Mouse (Mus musculus): Measurements from ENCODE around the gene Setdb2. TPM values are rescaled to one million over a fixed set of nuclear protein-coding genes. Genes with fewer than 3 reads are reported as not detected.

The Setdb2 gene
- 5.4 and 5.6 TPM in 2 replicates for polyA plus RNA-seq (2012; rRNA removed)

GRCm38 (mm10) chr14:59440558-59441471 is at the start of gene Setdb2, which contains the start of gene Cab39l:
Setdb2 (minus strand) TSS chr14:59440884.
Cab39l (plus strand) TSS chr14:59440972.

GRCm38 (mm10) chr14:59395281-59395680 is 45.4 kb downstream of the Setdb2 start, which contains the start of gene Phf11c:
Phf11c (minus strand) TSS chr14:59395381.

GRCm38 (mm10) chr14:59365244-59365644 is 75.4 kb downstream of the Setdb2 start, which contains the start of gene Phf11d:
Phf11d (minus strand) TSS chr14:59365470.

Other genes with a start within 250 kb of the Setdb2 start
- 15.4 and 16.2 TPM in 2 replicates for gene Rcbtb1, start 239.7 kb downstream of the Setdb2 start, polyA plus RNA-seq (2012; rRNA removed)
- gene Gm6904, start 180.7 kb downstream of the Setdb2 start, polyA plus RNA-seq (2012; rRNA removed), result 0.05 and 0.06 TPM in 2 replicates
- 0.72 and 1.1 TPM in 2 replicates for gene Phf11a, start 143.4 kb downstream of the Setdb2 start, polyA plus RNA-seq (2012; rRNA removed)
- 2.5 and 2.7 TPM in 2 replicates for gene Phf11b, start 99.5 kb downstream of the Setdb2 start, polyA plus RNA-seq (2012; rRNA removed)
- 5.0 and 6.2 TPM in 2 replicates for gene Phf11d, start 75.4 kb downstream of the Setdb2 start, polyA plus RNA-seq (2012; rRNA removed)
- gene Phf11c, start 45.5 kb downstream of the Setdb2 start, polyA plus RNA-seq (2012; rRNA removed), result 1.0 TPM in 2 replicates
- gene Cab39l, start 88 bp upstream of the Setdb2 start, polyA plus RNA-seq (2012; rRNA removed), result 9.0 and 10.3 TPM in 2 replicates
- 6.5 and 9.3 TPM in 2 replicates for gene Cdadc1, start 157.1 kb upstream of the Setdb2 start, polyA plus RNA-seq (2012; rRNA removed)
- gene Shisa2, start 184.4 kb upstream of the Setdb2 start, polyA plus RNA-seq (2012; rRNA removed), result 0.46 and 0.68 TPM in 2 replicates